Mouse (Mus musculus) left cerebral cortex, postnatal 25 days (tissue): ENCODE measurements around the gene Slc37a1. TPM values are rescaled to one million over a fixed set of nuclear protein-coding genes. Genes with fewer than 3 reads are reported as not detected.
A peak's percentile ranks its signal among the peaks of the same experiment; 100 is the strongest.
"Not testable (repeated sequence)": the region's sequence is repeated elsewhere in the genome, so short reads cannot be mapped to it uniquely, and the experiment has no call there.

Experiments used
- DNase-seq, 2 experiments: peaks; one replicate each; pipeline ENCODE4 v3.0.0; 2022; ENCODE audit warnings: low spot score in 2 of 2, mixed read lengths in 1 of 2
- intact Hi-C: fragments of 180-260 bp; cut with DNase I; formaldehyde crosslinking; loops from one replicate; pipeline ENCODE4 v1.15.1; 2025
- total RNA-seq, 2 experiments: library from RNA; stranded (reverse); gene quantifications; 2 replicates each; pipeline ENCODE4 v1.2.3; 2021

Gene Slc37a1
- total RNA-seq, 2 experiments from 2014 or later, result 6.7 to 9.9 TPM

- intact Hi-C loops, result loop anchor here (5.0 to 10.0 kb wide), 2 partner anchors 113 to 330 kb away; no protein-coding TSS in a partner anchor
- DNase-seq, result no peak
These were observed 48.1 kb downstream of the Slc37a1 start for GRCm38 (mm10) chr17:31334509-31335260.

GRCm38 (mm10) chr17:31335344-31336080 is 48.9 kb downstream of the Slc37a1 start:
- intact Hi-C loops, result loop anchor here (10.0 kb wide), 1 partner anchor 329 kb away; no protein-coding TSS in a partner anchor
- no peak for DNase-seq

GRCm38 (mm10) chr17:31339769-31340168 is 53.2 kb downstream of the Slc37a1 start:
- intact Hi-C loops, result loop anchor here (10.0 kb wide), 1 partner anchor 325 kb away; no protein-coding TSS in a partner anchor
- no peak for DNase-seq

DNA sequence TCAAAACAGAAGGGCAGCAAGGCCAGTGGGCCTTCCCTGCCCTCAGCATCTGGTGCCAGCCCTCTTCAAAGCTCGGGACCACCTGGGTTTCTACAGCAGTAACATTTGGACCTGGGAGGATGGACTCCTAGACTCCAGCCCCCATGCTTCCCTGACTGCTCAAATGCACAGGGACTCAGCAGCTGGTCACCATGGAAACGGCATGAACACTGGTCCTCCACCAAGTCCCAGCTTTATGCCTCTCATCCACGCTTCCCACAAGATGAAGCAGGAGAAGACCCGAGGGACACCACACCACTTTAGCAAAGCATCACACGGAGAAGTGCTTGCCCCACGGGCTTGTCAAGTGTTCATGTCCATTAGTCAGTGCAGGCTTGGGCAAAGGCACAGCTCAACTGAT is 55.6 kb downstream of the Slc37a1 start:
- intact Hi-C loops, result no loop called here
- DNase-seq, result peak; percentile 63 to 65

GRCm38 (mm10) chr17:31344172-31344801 is 57.7 kb downstream of the Slc37a1 start:
- intact Hi-C loops, result no loop called here
- DNase-seq, result peak; percentile 61 to 71

GRCm38 (mm10) chr17:31344816-31345215 is 58.2 kb downstream of the Slc37a1 start:
- no peak for DNase-seq
- intact Hi-C loops, result no loop called here

GRCm38 (mm10) chr17:31348129-31348528 is 61.5 kb downstream of the Slc37a1 start:
- intact Hi-C loops, result no loop called here
- DNase-seq, result no peak

GRCm38 (mm10) chr17:31349388-31349787 is 62.8 kb downstream of the Slc37a1 start:
- intact Hi-C loops, result no loop called here
- DNase-seq, result peak; percentile 45 to 82

DNA sequence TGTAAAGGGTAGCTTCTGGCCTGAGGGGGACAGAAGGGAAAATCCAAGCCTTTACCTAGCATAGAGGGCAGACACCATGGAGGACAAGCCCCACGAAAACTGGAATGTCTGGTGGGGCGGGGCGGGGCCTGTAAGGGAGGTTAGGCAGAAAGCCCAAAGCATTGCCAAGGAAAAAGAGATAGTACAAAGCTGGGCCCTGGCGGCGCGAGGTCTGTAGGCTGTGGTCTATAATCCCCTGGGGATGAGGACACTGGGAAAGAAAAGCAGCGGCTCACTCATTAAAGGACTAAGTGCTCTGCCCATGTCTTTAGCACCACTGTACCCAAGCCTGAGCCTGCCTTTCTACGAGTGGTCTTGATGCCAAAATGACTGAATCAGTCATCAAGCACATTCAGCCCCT is 65.4 kb downstream of the Slc37a1 start:
- intact Hi-C loops, result no loop called here
- DNase-seq, result no peak

DNA sequence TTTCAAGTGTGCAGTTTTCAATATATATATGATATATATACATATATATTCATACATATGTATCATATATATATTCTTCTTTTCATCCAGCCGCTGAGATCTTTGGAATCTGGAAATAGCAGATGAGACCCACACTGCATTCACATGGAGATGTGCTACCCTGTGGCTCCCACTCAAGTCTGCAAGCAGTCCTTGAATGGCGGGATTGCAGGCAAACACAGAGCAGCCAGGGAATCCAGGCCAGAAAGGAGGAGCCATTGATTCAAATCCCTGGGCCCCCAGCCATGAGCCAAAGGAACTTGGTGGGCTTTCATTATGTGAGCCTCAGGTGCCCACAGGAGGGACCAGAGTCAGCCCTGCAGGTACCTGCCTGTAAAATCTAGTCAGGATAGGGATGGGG is 66.7 kb downstream of the Slc37a1 start:
- intact Hi-C loops, result no loop called here
- peak in 1 of 2 experiments; percentile 74 for DNase-seq

- intact Hi-C loops, DNase-seq: not testable (repeated sequence)
These were observed 68.1 kb downstream of the Slc37a1 start for GRCm38 (mm10) chr17:31354684-31355083.

GRCm38 (mm10) chr17:31355792-31356502 is 69.4 kb downstream of the Slc37a1 start:
- intact Hi-C loops, result no loop called here
- DNase-seq, result peak in 1 of 2 experiments; percentile 19

DNA sequence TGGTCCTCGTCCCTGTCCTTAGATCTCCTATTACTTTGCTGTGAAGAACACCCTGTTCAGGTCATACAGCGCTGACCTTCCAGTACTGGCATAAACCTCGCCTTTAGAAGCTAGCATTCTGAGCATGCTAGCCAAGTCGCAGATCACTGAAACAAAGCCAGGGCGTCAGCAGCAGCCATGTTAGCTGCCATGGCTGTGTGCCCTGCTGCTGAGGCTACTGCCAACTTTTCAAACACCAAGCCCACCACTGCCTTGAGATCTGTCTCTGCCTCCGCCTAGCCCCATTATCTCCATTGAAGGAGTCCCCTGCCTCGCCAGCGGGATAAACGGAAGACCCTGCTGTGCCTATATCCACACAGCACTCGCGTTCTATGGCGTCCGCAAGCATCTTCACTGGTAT is 74.0 kb downstream of the Slc37a1 start:
- intact Hi-C loops, result no loop called here
- no peak for DNase-seq

DNA sequence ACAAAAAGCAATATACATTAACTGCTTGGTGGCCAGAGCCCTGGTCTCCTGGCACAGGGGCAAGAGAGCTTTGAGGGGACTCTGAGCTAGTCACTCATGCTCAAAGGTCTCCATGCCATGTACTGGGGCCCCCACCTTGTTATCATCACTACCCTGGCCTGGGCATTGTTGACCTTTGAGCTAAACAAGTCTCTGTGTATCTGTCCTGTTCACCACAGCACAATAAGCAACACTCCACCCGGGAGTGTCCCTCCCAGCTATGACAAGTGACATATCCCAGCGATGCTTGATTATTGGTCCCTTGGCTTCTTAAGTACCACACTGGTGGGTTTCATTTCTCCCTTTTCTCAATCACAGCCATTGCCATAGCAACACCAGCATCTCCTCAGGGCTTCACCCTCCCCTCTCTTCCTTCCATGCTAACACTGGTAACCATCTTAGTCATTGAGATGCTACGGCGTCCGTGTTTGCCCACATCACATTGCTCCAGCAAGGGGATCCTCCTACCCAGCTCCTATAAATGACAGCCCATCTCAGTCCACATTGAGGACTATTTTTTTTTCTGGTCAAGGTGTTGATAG is 79.1 kb downstream of the Slc37a1 start:
- DNase-seq, result no peak
- intact Hi-C loops, result no loop called here

- intact Hi-C loops, result no loop called here
- DNase-seq, result no peak
These were observed 83.6 kb downstream of the Slc37a1 start for GRCm38 (mm10) chr17:31370221-31370620.

- intact Hi-C loops, result no loop called here
- DNase-seq, result no peak
These were observed 84.3 kb downstream of the Slc37a1 start for GRCm38 (mm10) chr17:31370931-31371330.

DNA sequence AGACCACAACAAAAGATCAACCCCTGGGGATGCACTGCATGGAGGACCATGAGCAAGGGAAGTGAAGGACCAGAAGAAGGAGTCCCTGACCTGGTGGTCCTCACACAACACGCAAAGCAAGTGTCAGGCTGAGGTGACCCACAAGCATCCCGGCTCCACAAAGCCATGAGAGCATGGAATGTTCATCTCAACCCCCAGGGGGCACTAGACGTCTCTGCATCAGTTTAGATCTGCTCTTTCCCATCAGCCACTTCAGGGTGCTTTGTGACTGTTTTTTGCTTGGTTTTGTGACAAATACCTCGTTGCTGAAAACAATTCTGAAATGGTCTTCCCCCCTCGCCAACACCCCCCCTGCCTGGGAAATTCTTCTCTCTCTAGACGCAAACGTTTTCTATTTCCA is 91.4 kb downstream of the Slc37a1 start:
- peak; percentile 75 to 79 for DNase-seq
- intact Hi-C loops, result loop anchor here (1.0 to 2.0 kb wide), 2 partner anchors 71 to 114 kb away; no protein-coding TSS in a partner anchor

DNA sequence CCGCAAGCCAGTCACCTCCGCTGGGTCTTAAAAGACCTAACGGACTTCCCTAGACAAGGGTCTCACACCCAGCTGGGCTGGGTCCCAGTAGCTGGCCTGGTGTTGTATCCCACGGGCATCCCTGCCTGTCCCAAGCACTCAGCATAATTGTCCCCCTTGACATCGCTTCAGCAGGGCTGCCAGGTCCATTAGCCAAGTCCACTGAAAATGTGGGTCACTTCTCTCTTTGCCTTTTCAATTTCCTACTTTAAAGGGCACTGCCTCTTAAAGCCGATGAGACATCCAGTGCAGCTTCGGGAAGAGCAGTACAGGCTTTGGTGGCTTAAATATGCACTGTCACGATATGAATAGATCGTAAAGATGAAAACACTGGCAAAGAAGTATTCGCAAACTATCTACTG is 91.8 kb downstream of the Slc37a1 start:
- peak in 1 of 2 experiments; percentile 53 for DNase-seq
- intact Hi-C loops, result loop anchor here (1.0 to 2.0 kb wide), 2 partner anchors 70 to 114 kb away; no protein-coding TSS in a partner anchor

- no peak for DNase-seq
- intact Hi-C loops, result loop anchor here (2.0 kb wide), 1 partner anchor 70 kb away; no protein-coding TSS in a partner anchor
These were observed 92.5 kb downstream of the Slc37a1 start for GRCm38 (mm10) chr17:31379086-31379485.
